Mouse (Mus musculus) intestine, embryonic 15.5 days (tissue): ENCODE data around the gene Cyp46a1. TPM values are rescaled to one million over a fixed set of nuclear protein-coding genes. Genes with fewer than 3 reads are reported as not detected.

ENCODE experiments used
- ATAC-seq: fragments of 200-750 bp; cut with Nextera tagmentation; 2 replicates; pipeline ENCODE4 v1.8.0; 2017; ENCODE audit warnings: moderate TSS enrichment, moderate library complexity
- H3K27ac ChIP-seq: fragments of 300-500 bp; sonication (generic); 2 replicates; pipeline ENCODE4 v1.5.1; 2015; ENCODE audit warnings: mild to moderate bottlenecking, inconsistent platforms
- H3K27me3 ChIP-seq: fragments of 300-500 bp; sonication (generic); replicated peaks from 2 replicates; pipeline ENCODE4 v1.6.1; 2015; ENCODE audit warnings: inconsistent platforms
- H3K36me3 ChIP-seq: fragments of 300-500 bp; sonication (generic); 2 replicates; pipeline ENCODE4 v1.6.1; 2015; ENCODE audit warnings: inconsistent platforms
- H3K4me1 ChIP-seq: fragments of 300-500 bp; sonication (generic); replicated peaks from 2 replicates; pipeline ENCODE4 v1.6.1; 2015; ENCODE audit warnings: inconsistent platforms
- H3K4me2 ChIP-seq: fragments of 300-500 bp; sonication (generic); replicated peaks from 2 replicates; pipeline ENCODE4 v1.6.1; 2015; ENCODE audit warnings: mild to moderate bottlenecking, inconsistent platforms
- H3K4me3 ChIP-seq: fragments of 300-500 bp; sonication (generic); replicated peaks from 2 replicates; pipeline ENCODE4 v1.5.1; 2015; ENCODE audit warnings: inconsistent platforms
- H3K9ac ChIP-seq: fragments of 300-500 bp; sonication (generic); 2 replicates; pipeline ENCODE4 v1.6.1; 2015; ENCODE audit warnings: inconsistent platforms
- H3K9me3 ChIP-seq: fragments of 300-500 bp; sonication (generic); 2 replicates; pipeline ENCODE4 v1.6.1; 2016; ENCODE audit warnings: inconsistent platforms
- WGBS: fragments of 180-500 bp; shearing (Covaris S2); methylation state at CpG from one replicate; pipeline ENCODE4 v1.1.7; 2015; 5-methylcytosine and 5-hydroxymethylcytosine counted together
- polyA plus RNA-seq: library from polyadenylated mRNA; unstranded; fragments of >200 nt; fragmentation: Nextera tagmentation; extraction: Ambion mirVana; gene quantifications from 2 replicates; pipeline ENCODE4 v1.2.1, GENCODE M21; 2015

Gene Cyp46a1
- polyA plus RNA-seq, 1 experiment from 2014 or later: 5.4 TPM

DNA sequence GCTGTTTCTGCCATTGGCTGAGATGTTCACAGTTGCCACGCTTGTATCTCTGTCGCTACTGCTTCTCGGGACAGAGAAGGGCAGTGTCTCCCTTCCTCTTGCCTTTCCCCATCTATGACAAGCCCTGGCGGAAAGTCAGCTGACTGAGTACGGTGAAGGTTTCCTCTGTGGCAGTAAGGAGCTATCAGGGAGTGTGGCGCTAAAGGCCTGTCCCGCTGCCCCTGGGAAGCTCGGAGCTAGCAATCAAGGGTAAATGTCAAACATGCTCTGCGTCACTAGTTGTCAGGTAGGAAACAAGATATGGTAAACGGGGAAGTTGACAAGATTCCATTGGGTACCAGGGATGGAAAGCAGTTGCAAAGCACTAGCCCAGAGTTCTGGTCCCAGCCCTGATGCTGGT, 18.4 kb upstream of the Cyp46a1 start:
- peaks cover 44% of the 10 kb centered on the region for H3K27me3 ChIP-seq
- H3K9me3 ChIP-seq: no peaks in the 10 kb centered on the region

GRCm38 (mm10) chr12:108316655-108317054, 17.5 kb upstream of the Cyp46a1 start:
- Histone ChIP-seq H3K9me3 (no peaks in the 10 kb centered on the region), H3K9ac (no peak overlapping the region), H3K4me1 (peaks cover 5% of the 10 kb centered on the region), H3K4me2 (no peak overlapping the region), H3K4me3 (no peak overlapping the region), H3K27me3 (peaks cover 45% of the 10 kb centered on the region), H3K27ac (no peak overlapping the region), H3K36me3 (no peaks in the 10 kb centered on the region)
- no peak for ATAC-seq
- 43% methylated on average over 6 of the region's 6 CpGs for whole genome bisulfite sequencing

More for the DNA sequence above, 18.4 kb upstream of the Cyp46a1 start:
- H3K4me2 ChIP-seq: no peak overlapping the region
- H3K27ac ChIP-seq: no peak overlapping the region
- no peak overlapping the region for H3K9ac ChIP-seq
- H3K4me1 ChIP-seq: peaks cover 5% of the 10 kb centered on the region
- WGBS: 47% methylated on average over 10 of the region's 10 CpGs
- no peaks in the 10 kb centered on the region for H3K36me3 ChIP-seq
- no peak overlapping the region for H3K4me3 ChIP-seq
- no peak for ATAC-seq

DNA sequence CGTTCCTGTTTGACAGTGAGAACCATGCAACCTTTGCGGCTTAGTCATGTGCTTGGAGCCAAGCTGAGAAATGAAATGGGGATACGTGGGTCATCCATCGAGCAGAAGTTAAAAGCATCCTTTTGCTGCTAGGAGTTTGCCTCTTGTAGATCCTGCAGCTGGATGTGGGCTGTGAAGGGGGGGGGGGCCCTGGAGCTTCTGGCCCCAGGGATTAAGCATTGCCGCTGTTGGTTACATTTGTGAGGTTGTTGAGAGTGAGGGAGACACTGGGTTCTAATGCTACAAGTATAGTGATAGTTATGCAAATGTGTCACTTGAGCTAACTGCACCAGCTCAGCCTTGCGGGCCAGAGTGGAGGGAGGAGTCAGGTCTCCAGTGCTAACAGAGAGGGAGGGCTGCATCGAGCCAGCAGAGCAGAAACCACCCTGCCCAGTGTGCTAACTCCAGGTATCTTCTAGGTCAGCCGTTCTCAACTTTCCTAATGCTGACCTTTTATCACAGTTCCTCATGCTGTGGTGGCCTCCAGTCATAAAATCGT, 16.9 kb upstream of the Cyp46a1 start:
- no peak for ATAC-seq
- Histone ChIP-seq H3K27me3 (peaks cover 45% of the 10 kb centered on the region), H3K9ac (no peak overlapping the region), H3K4me1 (peaks cover 5% of the 10 kb centered on the region), H3K4me2 (no peak overlapping the region), H3K36me3 (no peaks in the 10 kb centered on the region), H3K9me3 (no peaks in the 10 kb centered on the region), H3K27ac (no peak overlapping the region), H3K4me3 (no peak overlapping the region)
- WGBS: 19% methylated on average over 9 of the region's 9 CpGs

DNA sequence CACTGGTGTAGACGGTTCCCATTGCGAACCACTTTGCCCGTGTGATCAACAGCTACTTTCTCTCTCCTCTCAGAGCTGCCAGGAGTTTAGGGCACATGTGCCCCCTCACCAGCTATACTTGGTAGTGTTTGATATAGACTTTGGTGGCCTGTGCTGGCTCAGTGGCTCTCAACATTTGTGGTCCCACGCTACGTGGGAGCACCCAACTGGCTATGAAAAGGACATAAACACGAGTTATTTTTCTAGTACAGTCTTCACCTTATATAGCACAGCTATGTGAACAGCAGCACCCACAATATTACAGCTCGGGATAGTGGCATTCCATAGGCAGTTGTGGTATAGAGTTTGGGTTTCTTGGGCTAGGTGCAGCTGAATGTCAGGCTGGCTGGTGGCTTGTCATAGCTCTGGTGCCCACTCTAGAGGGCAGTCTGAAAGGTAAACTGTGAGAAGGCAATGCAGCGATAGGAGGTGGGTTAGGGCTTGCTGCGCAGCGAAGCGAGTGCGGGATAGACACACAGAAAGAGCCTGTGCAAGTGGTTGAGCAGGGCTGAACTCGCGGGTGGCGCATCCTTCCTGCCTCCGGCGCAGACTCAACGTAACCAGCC, 16.3 kb upstream of the Cyp46a1 start:
- no peaks in the 10 kb centered on the region for H3K9me3 ChIP-seq
- 21% methylated on average over 18 of the region's 18 CpGs for WGBS
- H3K9ac ChIP-seq: no peak overlapping the region
- H3K27me3 ChIP-seq: peaks cover 45% of the 10 kb centered on the region
- peaks cover 5% of the 10 kb centered on the region for H3K4me1 ChIP-seq
- 0 out of 2 replicates have a peak overlapping the region, but pooled peaks have one; percentile 38 for H3K4me2 ChIP-seq
- no peak for ATAC-seq
- H3K36me3 ChIP-seq: no peaks in the 10 kb centered on the region
- H3K27ac ChIP-seq: no peak overlapping the region
- H3K4me3 ChIP-seq: no peak overlapping the region

GRCm38 (mm10) chr12:108318499-108318898, 15.7 kb upstream of the Cyp46a1 start:
- peaks cover 45% of the 10 kb centered on the region for H3K27me3 ChIP-seq
- H3K36me3 ChIP-seq: no peaks in the 10 kb centered on the region
- no peak overlapping the region for H3K9ac ChIP-seq
- H3K4me3 ChIP-seq: no peak overlapping the region
- H3K9me3 ChIP-seq: no peaks in the 10 kb centered on the region
- ATAC-seq: no peak
- WGBS: 12% methylated on average over 37 of the region's 37 CpGs
- H3K4me1 ChIP-seq: peaks cover 5% of the 10 kb centered on the region
- peak overlapping the region; percentile 38; the same call in 1 of the 2 replicates for H3K4me2 ChIP-seq
- no peak overlapping the region for H3K27ac ChIP-seq

GRCm38 (mm10) chr12:108320096-108320495, 14.1 kb upstream of the Cyp46a1 start:
- Histone ChIP-seq H3K36me3 (no peaks in the 10 kb centered on the region), H3K9ac (no peak overlapping the region), H3K4me1 (peaks cover 5% of the 10 kb centered on the region), H3K4me3 (no peak overlapping the region), H3K4me2 (no peak overlapping the region), H3K9me3 (no peaks in the 10 kb centered on the region), H3K27ac (no peak overlapping the region), H3K27me3 (peaks cover 45% of the 10 kb centered on the region)
- ATAC-seq: no peak
- 20% methylated on average over 8 of the region's 8 CpGs for WGBS

DNA sequence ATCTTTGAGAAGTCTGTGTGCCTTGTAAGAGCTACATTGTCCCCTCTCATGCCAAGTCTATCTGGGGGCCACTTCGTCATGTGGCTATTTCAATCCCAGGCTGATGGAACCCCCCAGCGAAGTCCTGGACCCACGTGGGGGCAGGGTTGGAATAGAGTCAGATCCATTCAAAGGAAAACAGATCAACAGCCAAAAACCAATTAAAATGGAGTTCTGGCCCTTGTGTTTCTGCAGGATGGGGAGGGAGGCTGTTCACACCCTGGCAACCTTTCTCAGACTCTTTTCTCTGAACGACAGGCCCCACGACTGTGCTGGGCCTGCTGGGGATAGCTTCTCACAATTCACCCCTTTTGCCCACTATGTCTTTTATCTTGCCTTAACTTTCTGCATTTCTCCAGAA, 7.8 kb upstream of the Cyp46a1 start:
- H3K4me1 ChIP-seq: peaks cover 14% of the 10 kb centered on the region
- peaks cover 30% of the 10 kb centered on the region for H3K27me3 ChIP-seq
- no peak overlapping the region for H3K9ac ChIP-seq
- no peak overlapping the region for H3K4me3 ChIP-seq
- ATAC-seq: no peak
- H3K4me2 ChIP-seq: no peak overlapping the region
- no peak overlapping the region for H3K27ac ChIP-seq
- H3K9me3 ChIP-seq: no peaks in the 10 kb centered on the region
- 59% methylated on average over 5 of the region's 5 CpGs for WGBS
- no peaks in the 10 kb centered on the region for H3K36me3 ChIP-seq

DNA sequence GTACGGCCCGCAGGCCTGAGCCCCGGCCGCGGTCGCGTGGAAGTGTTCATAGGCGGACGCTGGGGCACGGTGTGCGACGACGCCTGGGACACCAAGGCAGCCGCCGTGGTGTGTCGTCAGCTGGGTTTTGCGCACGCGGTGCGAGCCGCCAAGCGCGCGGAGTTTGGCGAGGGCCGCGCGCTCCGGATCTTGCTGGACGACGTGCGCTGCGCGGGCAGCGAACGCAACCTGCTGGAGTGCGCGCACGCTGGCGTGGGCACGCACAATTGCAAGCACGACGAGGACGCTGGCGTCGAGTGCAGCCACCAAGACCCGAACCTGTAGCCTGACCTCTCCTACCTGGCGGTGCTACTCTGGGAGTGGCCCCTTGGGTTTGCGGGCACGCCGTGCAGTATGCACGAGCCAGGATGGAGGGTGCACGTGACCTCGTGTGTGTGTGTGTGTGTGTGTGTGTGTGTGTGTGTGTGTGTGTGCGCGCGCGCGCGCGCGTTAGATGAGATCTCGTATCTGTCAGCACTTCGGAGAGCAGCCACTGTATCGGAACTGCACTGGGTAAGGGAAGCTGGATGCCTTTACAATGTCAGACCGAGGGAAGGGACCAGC, 6.2 kb upstream of the Cyp46a1 start:
- peak; percentile 42 for ATAC-seq
- Histone ChIP-seq H3K27ac (no peak overlapping the region), H3K4me1 (peaks cover 17% of the 10 kb centered on the region), H3K27me3 (peaks cover 30% of the 10 kb centered on the region), H3K9ac (0 out of 2 replicates have a peak overlapping the region, but pooled peaks have one; percentile 17), H3K4me3 (peak overlapping the region; percentile 42), H3K4me2 (peak overlapping the region; percentile 92), H3K9me3 (no peaks in the 10 kb centered on the region), H3K36me3 (no peaks in the 10 kb centered on the region)
- WGBS: under 1% methylated on average over 66 of the region's 66 CpGs

GRCm38 (mm10) chr12:108333056-108333455, 1.1 kb upstream of the Cyp46a1 start:
- peaks cover 25% of the 10 kb centered on the region for H3K27me3 ChIP-seq
- peak overlapping the region; percentile 70 for H3K4me3 ChIP-seq
- WGBS: under 1% methylated on average over 16 of the region's 16 CpGs
- no peaks in the 10 kb centered on the region for H3K36me3 ChIP-seq
- H3K9me3 ChIP-seq: no peaks in the 10 kb centered on the region
- H3K4me1 ChIP-seq: peaks cover 17% of the 10 kb centered on the region
- H3K27ac ChIP-seq: 0 out of 2 replicates have a peak overlapping the region, but pooled peaks have one; percentile 62
- peak overlapping the region; percentile 42 for H3K9ac ChIP-seq
- H3K4me2 ChIP-seq: peak overlapping the region; percentile 95
- ATAC-seq: peak; percentile 52

DNA sequence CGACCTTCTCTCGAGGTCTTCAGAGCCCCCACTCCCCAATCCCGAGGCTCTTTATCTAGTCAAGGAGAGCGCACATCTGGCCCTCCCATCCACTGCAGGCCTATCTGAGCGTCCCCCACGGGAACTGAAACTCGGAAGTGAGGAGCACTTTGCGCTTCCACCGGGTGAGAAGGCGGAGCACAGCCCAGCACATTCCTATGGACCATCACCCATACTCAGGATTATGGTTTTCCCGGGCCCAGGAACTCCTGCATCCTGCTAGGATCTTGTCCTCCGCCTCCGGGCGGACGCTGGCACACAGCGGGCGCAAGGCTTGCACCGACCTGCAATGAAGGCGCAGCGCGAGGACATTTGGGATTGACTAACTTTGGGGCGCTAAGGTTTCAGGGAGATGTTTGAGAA, 699 bp upstream of the Cyp46a1 start:
- Histone ChIP-seq H3K9me3 (no peaks in the 10 kb centered on the region), H3K36me3 (no peaks in the 10 kb centered on the region), H3K4me2 (peak overlapping the region; percentile 95), H3K4me3 (peak overlapping the region; percentile 70), H3K27ac (peak overlapping the region; percentile 62), H3K27me3 (peaks cover 21% of the 10 kb centered on the region), H3K4me1 (peaks cover 13% of the 10 kb centered on the region), H3K9ac (peak overlapping the region; percentile 42)
- ATAC-seq: peak; percentile 49
- WGBS: under 1% methylated on average over 22 of the region's 22 CpGs

- Histone ChIP-seq H3K4me1 (peaks cover 11% of the 10 kb centered on the region), H3K36me3 (no peaks in the 10 kb centered on the region), H3K4me3 (peak overlapping the region; percentile 70), H3K9ac (peak overlapping the region; percentile 69), H3K4me2 (peak overlapping the region; percentile 95), H3K27me3 (peaks cover 12% of the 10 kb centered on the region; the same call in 1 of the 2 replicates), H3K27ac (no peak overlapping the region), H3K9me3 (no peaks in the 10 kb centered on the region)
- WGBS: 1% methylated on average over 32 of the region's 32 CpGs
- no peak for ATAC-seq
These were observed 348 bp downstream of the Cyp46a1 start for GRCm38 (mm10) chr12:108334529-108334928.

GRCm38 (mm10) chr12:108338572-108339190, 4.5 kb downstream of the Cyp46a1 start:
- 17% methylated on average over 14 of the region's 14 CpGs for WGBS
- Histone ChIP-seq H3K36me3 (no peaks in the 10 kb centered on the region), H3K4me3 (no peak overlapping the region), H3K9me3 (no peaks in the 10 kb centered on the region), H3K9ac (no peak overlapping the region), H3K4me2 (no peak overlapping the region), H3K4me1 (peaks cover 2% of the 10 kb centered on the region; the same call in 1 of the 2 replicates), H3K27me3 (peaks cover 7% of the 10 kb centered on the region; the same call in 1 of the 2 replicates), H3K27ac (no peak overlapping the region)
- ATAC-seq: no peak
